Mouse (Mus musculus): ENCODE data around the gene Gm20422. TPM values are rescaled to one million over a fixed set of nuclear protein-coding genes. Genes with fewer than 3 reads are reported as not detected.
"Not testable (repeated sequence)": the region's sequence is repeated elsewhere in the genome, so short reads cannot be mapped to it uniquely, and the experiment has no call there.

The Gm20422 gene
- polyA plus RNA-seq, 1 experiment from 2014 or later = 0.42 TPM

GRCm38 (mm10) chr8:69741231-69741630 lies 33.5 kb downstream of the Gm20422 start:
- H3K4me1 ChIP-seq = no peaks in the 10 kb centered on the region
- WGBS = 79% methylated on average over 2 of the region's 2 CpGs
- H3K9me3 ChIP-seq = no peaks in the 10 kb centered on the region
- ATAC-seq (ENCODE audit: low FRiP score) = no peak
- H3K4me3 ChIP-seq (replicated peaks) = no peak overlapping the region
- no peaks in the 10 kb centered on the region for H3K27me3 ChIP-seq
- no peak overlapping the region for H3K27ac ChIP-seq
- no peak overlapping the region for H3K4me2 ChIP-seq
- peaks cover 16% of the 10 kb centered on the region for H3K36me3 ChIP-seq (replicated peaks)
- no peak overlapping the region for H3K9ac ChIP-seq

- no peak overlapping the region for H3K27ac ChIP-seq
- H3K4me2 ChIP-seq = no peak overlapping the region
- no peak overlapping the region for H3K4me3 ChIP-seq (replicated peaks)
- no peaks in the 10 kb centered on the region for H3K4me1 ChIP-seq
- H3K9me3 ChIP-seq = no peaks in the 10 kb centered on the region
- no peak for ATAC-seq (ENCODE audit: low FRiP score)
- H3K9ac ChIP-seq = no peak overlapping the region
- no peaks in the 10 kb centered on the region for H3K27me3 ChIP-seq
- peaks cover 16% of the 10 kb centered on the region for H3K36me3 ChIP-seq (replicated peaks)
- WGBS = 87% methylated on average over 6 of the region's 6 CpGs
Observed at GRCm38 (mm10) chr8:69740763-69741162, 33.9 kb downstream of the Gm20422 start.

GRCm38 (mm10) chr8:69735495-69735894 lies 39.2 kb downstream of the Gm20422 start:
- no peak overlapping the region for H3K27ac ChIP-seq
- no peak overlapping the region for H3K4me3 ChIP-seq (replicated peaks)
- H3K36me3 ChIP-seq (replicated peaks) = no peaks in the 10 kb centered on the region; the same call in 1 of the 2 replicates
- H3K9ac ChIP-seq = no peak overlapping the region
- no peak for ATAC-seq (ENCODE audit: low FRiP score)
- H3K27me3 ChIP-seq = no peaks in the 10 kb centered on the region
- no peak overlapping the region for H3K4me2 ChIP-seq
- H3K9me3 ChIP-seq = no peaks in the 10 kb centered on the region
- H3K4me1 ChIP-seq = no peaks in the 10 kb centered on the region
- 90% methylated on average over 1 of the region's 1 CpGs for WGBS

GRCm38 (mm10) chr8:69717232-69717580 lies 57.5 kb downstream of the Gm20422 start:
- Histone ChIP-seq H3K4me1 (peaks cover 19% of the 10 kb centered on the region), H3K36me3 (replicated peaks) (peaks cover 14% of the 10 kb centered on the region), H3K9ac (no peak overlapping the region), H3K9me3 (no peaks in the 10 kb centered on the region), H3K27ac (peak overlapping the region; percentile 39; the same call in 1 of the 2 replicates), H3K27me3 (no peaks in the 10 kb centered on the region), H3K4me2 (peak overlapping the region; percentile 43), H3K4me3 (replicated peaks) (peak overlapping the region; percentile 80)
- no peak; the same call in 1 of the 2 replicates for ATAC-seq (ENCODE audit: low FRiP score)
- WGBS = 43% methylated on average over 5 of the region's 5 CpGs

GRCm38 (mm10) chr8:69716403-69717231 lies 58.1 kb downstream of the Gm20422 start:
- H3K27me3 ChIP-seq = no peaks in the 10 kb centered on the region
- H3K9ac ChIP-seq = peak overlapping the region; percentile 86
- under 1% methylated on average over 52 of the region's 52 CpGs for WGBS
- peak overlapping the region; percentile 43 for H3K4me2 ChIP-seq
- peaks cover 19% of the 10 kb centered on the region for H3K4me1 ChIP-seq
- peak; percentile 99 for ATAC-seq (ENCODE audit: low FRiP score)
- no peaks in the 10 kb centered on the region for H3K9me3 ChIP-seq
- H3K4me3 ChIP-seq (replicated peaks) = peak overlapping the region; percentile 80
- peak overlapping the region; percentile 99 for H3K27ac ChIP-seq
- peaks cover 19% of the 10 kb centered on the region for H3K36me3 ChIP-seq (replicated peaks)

- peak overlapping the region; percentile 13; the same call in 1 of the 2 replicates for H3K9ac ChIP-seq
- ATAC-seq (ENCODE audit: low FRiP score) = no peak
- H3K27ac ChIP-seq = no peak overlapping the region
- H3K36me3 ChIP-seq (replicated peaks) = peaks cover 28% of the 10 kb centered on the region
- peak overlapping the region; percentile 80 for H3K4me3 ChIP-seq (replicated peaks)
- no peaks in the 10 kb centered on the region for H3K27me3 ChIP-seq
- H3K4me2 ChIP-seq = peak overlapping the region; percentile 39
- peaks cover 19% of the 10 kb centered on the region for H3K4me1 ChIP-seq
- H3K9me3 ChIP-seq = no peaks in the 10 kb centered on the region
- 88% methylated on average over 6 of the region's 6 CpGs for WGBS
Observed at GRCm38 (mm10) chr8:69715366-69715765, 59.3 kb downstream of the Gm20422 start.

- H3K4me3 ChIP-seq (replicated peaks) = no peak overlapping the region
- no peak overlapping the region for H3K9ac ChIP-seq
- no peaks in the 10 kb centered on the region for H3K27me3 ChIP-seq
- peaks cover 47% of the 10 kb centered on the region for H3K36me3 ChIP-seq (replicated peaks)
- no peak overlapping the region for H3K27ac ChIP-seq
- no peak for ATAC-seq (ENCODE audit: low FRiP score)
- no peak overlapping the region for H3K4me2 ChIP-seq
- peaks cover 19% of the 10 kb centered on the region for H3K4me1 ChIP-seq
- no peaks in the 10 kb centered on the region for H3K9me3 ChIP-seq
- WGBS = 92% methylated on average over 8 of the region's 8 CpGs
Observed at GRCm38 (mm10) chr8:69713516-69713915, 61.2 kb downstream of the Gm20422 start.

GRCm38 (mm10) chr8:69710624-69711023 lies 64.1 kb downstream of the Gm20422 start, which contains the start of gene Zfp869:
Gene Zfp869, minus strand, starts transcription at chr8:69710724.
- H3K27me3 ChIP-seq; H3K27ac ChIP-seq; H3K4me3 ChIP-seq (replicated peaks); ATAC-seq (ENCODE audit: low FRiP score); H3K9ac ChIP-seq; H3K4me2 ChIP-seq; H3K9me3 ChIP-seq: not testable (repeated sequence)
- WGBS = 97% methylated on average over 9 of the region's 10 CpGs
- peaks cover 76% of the 10 kb centered on the region for H3K36me3 ChIP-seq (replicated peaks)
- peaks cover 19% of the 10 kb centered on the region for H3K4me1 ChIP-seq

GRCm38 (mm10) chr8:69701810-69702209 lies 72.9 kb downstream of the Gm20422 start:
- Histone ChIP-seq H3K27me3 (no peaks in the 10 kb centered on the region), H3K4me2 (no peak overlapping the region), H3K9me3 (0 out of 2 replicates have a peak, but pooled peaks cover 4% of the 10 kb centered on the region), H3K27ac (no peak overlapping the region), H3K36me3 (replicated peaks) (peaks cover 41% of the 10 kb centered on the region), H3K4me3 (replicated peaks) (no peak overlapping the region), H3K4me1 (no peaks in the 10 kb centered on the region), H3K9ac (no peak overlapping the region)
- WGBS = 75% methylated on average over 6 of the region's 6 CpGs
- ATAC-seq (ENCODE audit: low FRiP score) = no peak

Other genes starting within 250 kb of the Gm20422 start
- gene Zfp868, start 149.3 kb downstream of the Gm20422 start, polyA plus RNA-seq (2016; fragmentation: Nextera tagmentation; extraction: Ambion mirVana) = 38.5 and 39.8 TPM in 2 replicates
- gene Zfp964, start 120.4 kb downstream of the Gm20422 start, polyA plus RNA-seq (2016; fragmentation: Nextera tagmentation; extraction: Ambion mirVana) = 2.3 and 2.4 TPM in 2 replicates
- 32.1 and 32.3 TPM in 2 replicates for gene Zfp869, start 64.2 kb downstream of the Gm20422 start, polyA plus RNA-seq (2016; fragmentation: Nextera tagmentation; extraction: Ambion mirVana)
- 7.7 and 7.8 TPM in 2 replicates for gene Zfp963, start 24.9 kb downstream of the Gm20422 start, polyA plus RNA-seq (2016; fragmentation: Nextera tagmentation; extraction: Ambion mirVana)
- 53.5 and 55.3 TPM in 2 replicates for gene Atp13a1, start 16.3 kb upstream of the Gm20422 start, polyA plus RNA-seq (2016; fragmentation: Nextera tagmentation; extraction: Ambion mirVana)
- gene Zfp866, start 16.3 kb upstream of the Gm20422 start, polyA plus RNA-seq (2016; fragmentation: Nextera tagmentation; extraction: Ambion mirVana) = 42.3 and 43.1 TPM in 2 replicates
- gene Gmip, start 33.8 kb upstream of the Gm20422 start, polyA plus RNA-seq (2016; fragmentation: Nextera tagmentation; extraction: Ambion mirVana) = 17.2 and 17.3 TPM in 2 replicates
- 0.83 and 1.1 TPM in 2 replicates for gene Lpar2, start 47.5 kb upstream of the Gm20422 start, polyA plus RNA-seq (2016; fragmentation: Nextera tagmentation; extraction: Ambion mirVana)
- gene Pbx4, start 57.6 kb upstream of the Gm20422 start, polyA plus RNA-seq (2016; fragmentation: Nextera tagmentation; extraction: Ambion mirVana) = 51.2 and 54.0 TPM in 2 replicates
- 0.77 and 1.1 TPM in 2 replicates for gene Cilp2, start 112.8 kb upstream of the Gm20422 start, polyA plus RNA-seq (2016; fragmentation: Nextera tagmentation; extraction: Ambion mirVana)
- 4.2 and 4.3 TPM in 2 replicates for gene Tssk6, start 127.3 kb upstream of the Gm20422 start, polyA plus RNA-seq (2016; fragmentation: Nextera tagmentation; extraction: Ambion mirVana)
- gene Ndufa13, start 127.7 kb upstream of the Gm20422 start, polyA plus RNA-seq (2016; fragmentation: Nextera tagmentation; extraction: Ambion mirVana) = 165 and 168 TPM in 2 replicates
- gene Yjefn3, start 127.8 kb upstream of the Gm20422 start, polyA plus RNA-seq (2016; fragmentation: Nextera tagmentation; extraction: Ambion mirVana) = 7.0 and 9.8 TPM in 2 replicates
- gene Gatad2a, start 221.5 kb upstream of the Gm20422 start, polyA plus RNA-seq (2016; fragmentation: Nextera tagmentation; extraction: Ambion mirVana) = 47.5 and 48.7 TPM in 2 replicates